Mouse (Mus musculus) gastrocnemius, adult 2 months (tissue): ENCODE results near the gene Fgfr2. TPM values are rescaled to one million over a fixed set of nuclear protein-coding genes. Genes with fewer than 3 reads are reported as not detected.

Experiments used
- DNase-seq: peaks from one replicate; pipeline ENCODE4 v3.0.0; 2022
- H3K27ac ChIP-seq: fragments of 200-600 bp; 2 replicates; pipeline ENCODE4 v1.8.1; 2022; ENCODE audit warnings: mild to moderate bottlenecking
- H3K4me3 ChIP-seq: fragments of 200-600 bp; 2 replicates; pipeline ENCODE4 v1.8.1; 2022; ENCODE audit warnings: mild to moderate bottlenecking, moderate library complexity
- CTCF ChIP-seq: fragments of 200-600 bp; IDR thresholded peaks from 2 replicates; pipeline ENCODE4 v1.8.1; 2022; ENCODE audit warnings: antibody characterized with exemption, mild to moderate bottlenecking, moderate library complexity
- intact Hi-C: fragments of 180-260 bp; cut with DNase I; formaldehyde crosslinking; loops from one replicate; pipeline ENCODE4 v1.15.1; 2025
- total RNA-seq, 2 experiments: library from RNA; stranded (reverse); gene quantifications; 2 replicates each; pipeline ENCODE4 v1.2.3; 2021

The Fgfr2 gene
- total RNA-seq, 2 experiments from 2014 or later, result 0.15 to 0.33 TPM

DNA sequence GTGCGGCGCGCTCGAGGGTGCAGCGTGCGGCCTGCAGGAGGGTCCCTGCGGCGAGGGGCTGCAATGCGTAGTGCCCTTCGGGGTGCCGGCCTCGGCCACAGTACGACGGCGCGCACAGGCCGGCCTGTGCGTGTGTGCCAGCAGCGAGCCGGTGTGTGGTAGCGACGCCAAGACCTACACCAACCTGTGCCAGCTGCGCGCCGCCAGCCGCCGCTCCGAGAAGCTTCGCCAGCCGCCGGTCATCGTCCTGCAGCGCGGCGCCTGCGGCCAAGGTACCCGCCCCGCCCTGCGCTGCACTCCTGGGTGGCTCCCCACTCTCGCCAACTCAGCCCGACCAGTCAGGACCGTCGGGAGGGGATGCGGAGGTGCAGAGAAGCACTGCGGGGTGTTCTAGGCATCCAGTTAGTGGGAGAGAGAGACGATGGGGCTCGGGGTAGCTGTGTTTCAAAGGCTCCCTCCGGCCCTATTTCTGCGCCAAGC is 2186.6 kb downstream of the Fgfr2 start:
- TF ChIP-seq CTCF, result no peak
- intact Hi-C loops, result loop anchor here (5.0 kb wide), 1 partner anchor 36 kb away; no protein-coding TSS in a partner anchor
- peak overlapping the region; percentile 86 for H3K4me3 ChIP-seq
- DNase-seq, result peak; percentile 87
- peak overlapping the region; percentile 89 for H3K27ac ChIP-seq

DNA sequence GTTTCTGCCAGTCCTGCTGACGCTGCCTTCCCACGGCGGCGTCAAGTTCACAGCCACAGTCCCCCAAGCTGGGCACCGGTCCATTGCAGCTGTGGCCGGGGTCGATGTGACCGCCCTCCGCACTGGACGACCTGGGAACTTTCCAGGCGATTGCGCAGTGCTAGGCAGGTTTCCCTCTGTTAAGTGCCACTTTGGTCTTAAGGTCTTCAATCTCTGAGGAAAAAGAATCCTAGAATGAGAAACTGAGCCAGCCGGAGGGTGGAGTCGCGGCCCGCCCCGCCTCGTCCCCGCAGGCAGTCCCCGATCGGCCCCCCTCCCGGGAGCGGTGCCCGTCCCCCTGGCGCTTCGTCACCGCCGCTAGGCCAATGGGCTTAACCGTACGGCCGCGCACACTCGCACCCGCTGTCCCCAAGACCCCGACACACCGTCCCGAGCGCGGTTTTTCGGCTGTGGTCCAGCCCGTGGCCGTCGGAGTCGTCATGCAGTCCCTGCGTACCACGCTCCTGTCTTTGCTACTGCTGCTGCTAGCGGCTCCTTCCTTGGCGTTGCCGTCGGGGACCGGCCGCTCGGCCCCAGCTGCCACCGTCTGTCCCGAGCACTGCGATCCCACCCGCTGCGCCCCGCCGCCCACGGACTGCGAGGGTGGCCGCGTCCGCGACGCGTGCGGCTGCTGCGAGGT is 2187.2 kb downstream of the Fgfr2 start, which contains the start of gene Htra1:
Htra1 (plus strand) TSS at position 319 of the 679 bp plus-strand sequence.
- peak within 1 kb of the TSS; percentile 89 for H3K27ac ChIP-seq
- intact Hi-C loops, result loop anchor here (5.0 kb wide), 1 partner anchor 36 kb away; no protein-coding TSS in a partner anchor
- DNase-seq, result peak; percentile 94
- TF ChIP-seq CTCF, result no peak
- peak within 1 kb of the TSS; percentile 86 for H3K4me3 ChIP-seq

DNA sequence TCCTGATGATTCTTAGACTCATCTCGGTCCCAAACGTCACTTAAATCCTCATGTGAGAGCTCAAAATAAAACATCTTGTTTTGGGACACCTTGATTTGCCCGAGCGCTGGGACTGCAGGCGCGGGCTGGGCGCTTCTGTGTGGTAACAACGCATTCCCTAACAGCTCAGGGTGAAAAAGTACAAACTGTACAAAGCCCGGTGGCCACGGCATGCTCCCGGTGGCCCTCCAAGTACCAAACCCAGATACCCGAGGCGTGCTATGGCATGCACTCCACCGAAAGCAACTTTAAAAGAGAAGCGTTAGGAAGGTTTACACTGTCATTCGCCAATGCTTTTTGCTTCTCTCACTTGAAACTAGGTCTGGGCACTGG is 2187.7 kb downstream of the Fgfr2 start:
- no peak for TF ChIP-seq CTCF
- intact Hi-C loops, result loop anchor here (5.0 kb wide), 1 partner anchor 37 kb away; no protein-coding TSS in a partner anchor
- no peak for DNase-seq
- H3K4me3 ChIP-seq, result peak overlapping the region; percentile 86
- peak overlapping the region; percentile 89 for H3K27ac ChIP-seq

DNA sequence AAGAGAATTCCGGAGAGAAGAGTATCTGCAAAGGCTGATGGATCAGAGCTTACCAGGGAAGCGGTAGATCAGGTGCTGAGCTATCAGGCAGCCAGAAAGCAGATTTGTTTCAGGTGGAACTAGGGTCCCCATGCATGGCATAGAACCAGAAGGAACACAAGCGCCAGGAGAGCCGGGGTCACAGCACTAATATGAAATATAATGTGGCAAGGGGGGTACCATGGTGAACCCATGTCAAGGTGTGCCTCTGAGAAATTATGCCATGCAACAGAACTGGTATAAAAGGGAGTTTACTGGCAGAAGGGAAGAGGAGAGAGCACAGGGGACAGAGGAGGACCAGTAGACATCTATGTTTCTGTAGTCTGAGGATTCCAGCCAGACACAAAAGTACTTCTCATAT is 2188.5 kb downstream of the Fgfr2 start:
- Histone ChIP-seq H3K4me3 (no peak overlapping the region), H3K27ac (peak overlapping the region; percentile 89)
- intact Hi-C loops, result loop anchor here (5.0 kb wide), 1 partner anchor 38 kb away; no protein-coding TSS in a partner anchor
- no peak for TF ChIP-seq CTCF
- DNase-seq, result no peak

DNA sequence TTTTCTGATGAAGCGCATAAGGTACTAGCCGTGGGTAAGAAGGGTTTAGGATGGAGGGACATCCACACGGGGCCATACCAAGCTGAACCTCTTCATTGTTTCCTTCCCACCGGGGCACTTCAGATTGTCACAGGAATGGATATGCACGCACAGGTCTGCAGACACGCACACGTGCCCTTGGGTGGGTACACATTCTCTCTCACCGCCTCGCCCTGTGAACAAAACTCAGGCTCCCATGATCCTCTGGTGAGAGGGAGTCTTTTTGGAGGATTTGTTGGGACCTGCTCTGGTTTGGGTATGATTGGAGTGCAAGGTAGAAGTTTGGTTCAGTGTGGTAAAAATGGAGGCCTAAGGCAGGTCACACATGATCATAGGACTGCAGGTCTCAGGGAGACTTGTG is 2190.2 kb downstream of the Fgfr2 start:
- no peak for DNase-seq
- H3K27ac ChIP-seq, result no peak overlapping the region
- intact Hi-C loops, result no loop called here
- no peak overlapping the region for H3K4me3 ChIP-seq
- no peak for TF ChIP-seq CTCF

DNA sequence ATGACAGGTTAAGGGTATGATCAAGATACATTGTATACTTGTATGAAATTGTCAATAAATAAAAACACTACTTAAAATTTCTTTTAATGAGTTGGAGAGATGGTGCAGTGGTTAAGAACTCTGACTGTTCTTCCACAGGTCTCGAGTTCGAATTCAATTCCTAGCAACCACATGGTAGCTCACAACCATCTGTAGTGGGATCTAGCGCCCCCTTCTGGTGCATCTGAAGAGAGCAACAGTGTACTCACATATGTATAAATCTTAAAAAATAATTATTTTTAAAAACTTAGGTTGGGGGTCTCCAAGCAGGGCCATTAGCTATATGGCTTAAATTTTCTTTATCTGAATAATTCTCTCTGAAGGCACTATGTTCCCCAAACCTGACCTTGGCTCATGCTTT is 2192.7 kb downstream of the Fgfr2 start:
- H3K27ac ChIP-seq, result no peak overlapping the region
- intact Hi-C loops, result no loop called here
- peak; percentile 41 for TF ChIP-seq CTCF
- H3K4me3 ChIP-seq, result no peak overlapping the region
- DNase-seq, result no peak

DNA sequence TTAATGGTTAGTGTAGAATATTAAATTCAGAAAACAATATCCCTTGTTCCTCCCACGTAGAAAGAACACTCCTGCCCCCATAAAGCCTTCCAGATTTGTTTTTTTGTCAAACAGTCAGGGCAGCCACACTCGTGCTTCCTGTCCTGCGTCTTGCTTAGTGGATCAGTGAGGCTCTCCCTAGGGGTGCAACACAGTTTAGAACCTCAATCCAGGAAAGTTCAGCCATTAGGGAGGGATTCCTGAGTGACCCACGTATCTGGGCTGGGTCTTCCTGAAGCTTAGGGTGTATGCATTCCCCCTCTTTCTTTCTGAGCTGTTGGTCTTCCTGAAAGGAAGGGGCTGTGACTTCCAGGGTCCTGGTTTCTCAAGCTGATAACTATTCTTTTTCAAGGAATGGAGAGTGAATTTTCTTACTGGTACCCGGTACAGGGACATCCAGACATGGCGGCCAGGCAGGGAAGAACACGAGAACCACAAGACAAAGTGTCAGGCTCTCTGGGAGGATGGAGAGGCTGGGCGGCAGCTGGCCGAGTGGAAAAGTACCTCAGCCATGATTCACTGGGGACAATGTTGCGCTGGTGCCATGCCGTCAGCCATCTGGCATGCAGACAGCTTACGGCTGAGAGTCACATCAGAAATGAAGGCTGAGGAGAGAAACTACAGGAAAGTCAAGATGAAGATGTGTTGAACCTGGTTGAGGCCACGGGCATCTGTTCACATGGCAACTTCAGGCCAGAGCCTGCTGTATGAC is 2200.0 kb downstream of the Fgfr2 start:
- peak; percentile 49 for DNase-seq
- intact Hi-C loops, result no loop called here

DNA sequence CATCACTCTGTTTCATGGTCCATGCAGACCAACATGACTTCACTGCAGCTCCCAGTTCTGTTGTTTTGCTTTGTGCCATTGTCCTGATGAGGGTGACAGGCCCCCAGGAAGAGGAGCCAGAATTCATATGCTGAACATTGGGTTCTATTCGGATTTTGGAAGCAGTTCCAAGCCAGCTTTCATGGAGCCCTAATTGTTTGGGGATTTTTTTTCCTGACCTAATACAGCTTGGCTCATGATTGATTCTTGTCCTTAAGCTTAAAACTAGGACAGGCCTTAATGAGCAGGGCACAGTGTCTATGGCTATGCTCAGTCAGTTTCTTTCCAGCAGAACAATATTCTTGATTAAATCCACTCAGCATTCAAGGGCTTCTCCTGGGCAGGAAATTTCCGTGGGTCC is 2204.9 kb downstream of the Fgfr2 start:
- TF ChIP-seq CTCF, result no peak
- Histone ChIP-seq H3K27ac (no peak overlapping the region), H3K4me3 (no peak overlapping the region)
- intact Hi-C loops, result loop anchor here (5.0 kb wide), 1 partner anchor 124 kb away; no protein-coding TSS in a partner anchor
- no peak for DNase-seq

More for the DNA sequence above, 2200.0 kb downstream of the Fgfr2 start:
- Histone ChIP-seq H3K27ac (peak overlapping the region; percentile 38; the same call in 1 of the 2 replicates), H3K4me3 (no peak overlapping the region)
- no peak for TF ChIP-seq CTCF

DNA sequence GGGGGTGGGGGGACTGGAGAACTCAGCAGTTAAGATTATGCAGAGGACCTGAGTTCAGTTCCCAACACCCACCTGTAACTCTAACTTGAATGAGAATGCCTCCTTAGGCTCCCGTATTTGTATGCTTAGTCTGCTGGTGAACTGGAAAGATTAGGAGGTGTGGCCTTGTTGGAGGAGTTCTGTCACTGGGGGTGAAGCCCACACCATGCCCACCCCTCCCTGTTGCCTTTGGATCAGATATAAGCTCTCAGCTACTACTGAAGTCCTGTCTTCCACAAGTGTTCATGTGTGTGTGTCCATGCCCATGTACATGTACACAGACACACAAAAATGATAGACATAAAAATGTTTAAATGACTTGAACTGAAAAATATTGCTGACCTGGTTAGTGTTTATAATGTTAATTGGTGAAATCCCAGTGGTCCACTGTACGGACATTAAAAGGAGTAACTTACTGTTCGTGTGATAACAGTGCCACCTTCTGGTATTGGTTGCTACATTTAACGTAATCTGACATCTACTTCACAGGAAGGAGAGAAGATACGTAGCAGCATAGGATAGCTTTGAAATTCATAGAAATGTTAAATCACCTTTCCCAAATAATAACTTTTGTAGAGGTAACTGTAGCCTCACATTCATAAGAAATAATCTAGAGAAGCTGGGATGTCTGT is 2208.3 kb downstream of the Fgfr2 start:
- intact Hi-C loops, result loop anchor here (1.0 to 5.0 kb wide), 3 partner anchors 88 to 142 kb away; no protein-coding TSS in a partner anchor
- no peak for DNase-seq
- H3K4me3 ChIP-seq, result no peak overlapping the region
- H3K27ac ChIP-seq, result no peak overlapping the region
- TF ChIP-seq CTCF, result peak; percentile 77

DNA sequence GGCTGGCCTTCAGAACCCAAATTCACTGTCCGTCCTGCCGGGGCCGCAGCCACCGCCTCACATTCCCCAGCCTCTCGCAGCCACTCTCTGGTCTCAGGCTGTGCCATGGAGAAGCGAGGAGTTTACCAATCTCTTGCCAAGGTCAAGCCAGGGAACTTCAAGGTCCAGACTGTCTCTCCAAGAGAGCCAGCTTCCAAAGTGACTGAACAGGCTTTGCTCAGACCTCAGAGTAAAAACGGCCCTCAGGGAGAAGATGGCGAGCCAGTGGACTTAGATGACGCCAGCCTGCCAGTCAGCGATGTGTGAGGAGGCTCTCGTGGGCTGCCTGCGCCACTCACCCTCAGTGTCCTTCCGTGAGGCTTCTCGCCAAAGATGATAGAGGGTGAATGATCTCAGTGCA is 2212.3 kb downstream of the Fgfr2 start:
- no peak for DNase-seq
- no peak overlapping the region for H3K4me3 ChIP-seq
- no peak for TF ChIP-seq CTCF
- intact Hi-C loops, result no loop called here
- no peak overlapping the region for H3K27ac ChIP-seq

DNA sequence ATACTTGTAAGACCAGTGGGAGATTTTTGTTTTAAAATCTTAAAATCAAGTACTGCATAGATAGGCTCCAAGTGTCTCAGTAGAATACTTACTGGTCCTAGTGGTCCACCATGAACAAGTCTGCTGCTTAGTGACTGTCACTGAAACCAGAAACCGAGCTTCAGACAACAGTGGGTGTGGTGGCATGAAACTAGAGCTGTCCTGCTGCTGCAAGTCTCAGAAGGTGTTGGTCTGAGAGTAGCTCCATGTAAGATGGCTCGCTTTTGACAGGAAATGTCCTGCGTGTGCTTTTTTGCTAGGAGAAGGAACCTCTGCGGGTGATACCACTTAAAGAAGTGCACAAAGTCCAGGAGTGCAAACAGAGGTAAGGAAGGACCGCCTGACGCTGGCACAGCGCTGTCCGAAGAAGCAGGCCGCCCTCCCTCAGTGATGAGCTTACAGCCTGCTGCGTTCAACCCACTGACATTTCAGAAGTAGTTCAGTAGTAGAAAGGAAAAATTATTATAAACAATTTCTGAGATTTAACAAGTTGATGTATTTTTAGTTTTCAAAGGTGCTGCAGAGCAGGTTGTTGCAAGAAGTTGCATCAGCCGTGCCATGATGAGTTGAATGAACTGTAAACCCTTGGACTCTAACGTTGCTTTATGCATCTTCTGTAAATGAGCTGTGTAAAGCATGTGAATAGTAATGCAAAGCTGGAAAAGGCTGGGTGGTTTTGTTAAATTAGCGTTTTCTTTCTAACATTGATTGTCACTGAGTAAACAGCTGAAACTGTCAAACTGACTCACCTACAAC is 2218.4 kb downstream of the Fgfr2 start:
- no peak for DNase-seq
- Histone ChIP-seq H3K4me3 (no peak overlapping the region), H3K27ac (no peak overlapping the region)
- TF ChIP-seq CTCF, result no peak
- intact Hi-C loops, result no loop called here
